Mouse (Mus musculus) heart, postnatal 0 days (tissue): Measurements from ENCODE around the gene Gpsm1. TPM values are rescaled to one million over a fixed set of nuclear protein-coding genes. Genes with fewer than 3 reads are reported as not detected.

Source experiments
- ATAC-seq: fragments of 200-750 bp; cut with Nextera tagmentation; 2 replicates; pipeline ENCODE4 v1.8.0; 2017; ENCODE audit warnings: low read depth, moderate number of reproducible peaks, moderate library complexity; ENCODE audit not compliant: insufficient read depth
- DNase-seq: peaks from one replicate; pipeline ENCODE4 v3.0.0-alpha.2; 2016; ENCODE audit warnings: low spot score
- H3K27ac ChIP-seq: fragments of 300-500 bp; sonication (generic); 2 replicates; pipeline ENCODE4 v1.5.1; 2014; ENCODE audit warnings: low read depth, mild to moderate bottlenecking
- H3K27me3 ChIP-seq: fragments of 300-500 bp; sonication (generic); 2 replicates; pipeline ENCODE4 v1.6.1; 2014; ENCODE audit warnings: low read length, mixed read lengths; ENCODE audit not compliant: control insufficient read depth, insufficient read depth
- H3K36me3 ChIP-seq: fragments of 300-500 bp; sonication (generic); replicated peaks from 2 replicates; pipeline ENCODE4 v1.6.1; 2014; ENCODE audit warnings: low read length, mixed read lengths; ENCODE audit not compliant: control insufficient read depth, insufficient read depth
- H3K4me1 ChIP-seq: fragments of 300-500 bp; sonication (generic); 2 replicates; pipeline ENCODE4 v1.6.1; 2014; ENCODE audit warnings: antibody characterized with exemption; ENCODE audit not compliant: control insufficient read depth, insufficient read depth
- H3K4me2 ChIP-seq: fragments of 300-500 bp; sonication (generic); 2 replicates; pipeline ENCODE4 v1.6.1; 2014; ENCODE audit warnings: low read depth, mild to moderate bottlenecking, low read length, moderate library complexity
- H3K4me3 ChIP-seq: fragments of 300-500 bp; sonication (generic); 2 replicates; pipeline ENCODE4 v1.5.1; 2014; ENCODE audit warnings: low read depth, low read length
- H3K9ac ChIP-seq: fragments of 300-500 bp; sonication (generic); replicated peaks from 2 replicates; pipeline ENCODE4 v1.6.1; 2014; ENCODE audit warnings: low read depth, low read length, mixed read lengths
- H3K9me3 ChIP-seq: fragments of 300-500 bp; sonication (generic); replicated peaks from 2 replicates; pipeline ENCODE4 v1.6.1; 2016; ENCODE audit warnings: low read length; ENCODE audit not compliant: control insufficient read depth
- CTCF ChIP-seq: IDR thresholded peaks from 2 replicates; pipeline ENCODE4 v1.5.1; 2016; ENCODE audit warnings: antibody characterized with exemption, control low read depth, low read depth
- EP300 ChIP-seq: IDR thresholded peaks from 2 replicates; pipeline ENCODE4 v1.6.1; 2016; ENCODE audit warnings: antibody characterized with exemption, low read depth
- WGBS: fragments of 180-500 bp; shearing (Covaris S2); extraction: QIAGEN DNeasy Blood & Tissue Kit; methylation state at CpG from one replicate; pipeline ENCODE4 v1.1.7; 2014; 5-methylcytosine and 5-hydroxymethylcytosine counted together
- polyA plus RNA-seq: library from polyadenylated mRNA; unstranded; fragments of >200 nt; fragmentation: Nextera tagmentation; extraction: Ambion mirVana; gene quantifications from 2 replicates; pipeline ENCODE4 v1.2.1, GENCODE M21; 2015
- total RNA-seq: library from RNA; depleted of rRNA; stranded (reverse); fragments of >200 nt; gene quantifications from 2 replicates; pipeline ENCODE4 v1.2.3, GENCODE M21; 2014; ENCODE audit warnings: low replicate concordance; rRNA removed

Gene Gpsm1
- total RNA-seq (577 and 610 TPM in 2 replicates), polyA plus RNA-seq (146 and 148 TPM in 2 replicates)

DNA sequence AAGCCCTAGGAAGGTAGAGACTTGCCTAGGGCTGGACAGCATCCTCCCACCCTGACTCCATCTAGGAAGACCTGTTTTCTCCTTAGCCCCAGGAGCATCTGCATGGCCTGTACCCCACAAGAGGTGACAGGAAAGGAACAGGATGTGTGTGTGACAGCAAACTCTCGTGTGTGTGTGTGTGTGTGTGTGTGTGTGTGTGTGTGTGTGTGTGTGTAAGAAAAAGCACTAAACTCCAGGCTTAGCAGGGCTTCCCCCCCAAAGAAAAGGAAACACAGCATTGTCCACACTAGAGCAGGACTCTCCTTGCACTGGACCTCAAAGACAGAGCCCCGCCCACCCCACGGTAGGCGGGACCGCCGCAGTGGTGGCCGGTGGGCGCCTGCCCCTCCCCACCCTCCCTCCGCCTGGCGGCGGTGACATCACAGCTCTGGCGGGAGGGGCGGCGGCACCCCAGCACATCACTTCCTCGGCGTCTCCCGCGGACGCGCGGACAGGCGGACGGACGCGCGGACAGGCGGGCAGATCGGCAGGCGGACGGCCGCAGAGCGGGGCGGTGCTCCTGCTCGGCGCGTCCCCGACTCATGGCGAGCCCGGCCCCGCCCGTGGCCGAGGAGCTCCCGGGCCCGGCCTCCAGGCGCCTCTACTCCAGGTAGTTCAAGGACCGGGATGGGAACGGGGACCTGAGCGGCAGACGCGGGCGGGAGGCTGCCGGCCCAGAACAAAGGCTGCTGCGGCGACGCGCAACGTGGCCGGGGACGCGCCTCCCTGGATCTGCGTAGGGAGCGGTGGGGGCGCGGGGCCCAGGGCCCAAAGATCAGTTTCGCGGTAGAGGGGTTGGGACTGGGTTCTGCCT is at the start of gene Gpsm1:
TSS of gene Gpsm1 (plus strand) at position 444 of the 853 bp plus-strand sequence.
- H3K27me3 ChIP-seq = no peaks in the 10 kb centered on the region
- no peak for TF ChIP-seq EP300
- no peak for TF ChIP-seq CTCF
- WGBS = 1% methylated on average over 63 of the region's 66 CpGs
- DNase-seq = peak; percentile 67
- peak within 1 kb of the TSS; percentile 93 for H3K4me3 ChIP-seq
- H3K27ac ChIP-seq = peak within 1 kb of the TSS; percentile 92
- H3K4me1 ChIP-seq = peaks cover 23% of the 10 kb centered on the region
- no peaks in the 10 kb centered on the region for H3K9me3 ChIP-seq
- peak within 1 kb of the TSS; percentile 93 for H3K4me2 ChIP-seq
- no peaks in the 10 kb centered on the region for H3K36me3 ChIP-seq
- peak; percentile 75 for ATAC-seq
- H3K9ac ChIP-seq = peak within 1 kb of the TSS; percentile 91

DNA sequence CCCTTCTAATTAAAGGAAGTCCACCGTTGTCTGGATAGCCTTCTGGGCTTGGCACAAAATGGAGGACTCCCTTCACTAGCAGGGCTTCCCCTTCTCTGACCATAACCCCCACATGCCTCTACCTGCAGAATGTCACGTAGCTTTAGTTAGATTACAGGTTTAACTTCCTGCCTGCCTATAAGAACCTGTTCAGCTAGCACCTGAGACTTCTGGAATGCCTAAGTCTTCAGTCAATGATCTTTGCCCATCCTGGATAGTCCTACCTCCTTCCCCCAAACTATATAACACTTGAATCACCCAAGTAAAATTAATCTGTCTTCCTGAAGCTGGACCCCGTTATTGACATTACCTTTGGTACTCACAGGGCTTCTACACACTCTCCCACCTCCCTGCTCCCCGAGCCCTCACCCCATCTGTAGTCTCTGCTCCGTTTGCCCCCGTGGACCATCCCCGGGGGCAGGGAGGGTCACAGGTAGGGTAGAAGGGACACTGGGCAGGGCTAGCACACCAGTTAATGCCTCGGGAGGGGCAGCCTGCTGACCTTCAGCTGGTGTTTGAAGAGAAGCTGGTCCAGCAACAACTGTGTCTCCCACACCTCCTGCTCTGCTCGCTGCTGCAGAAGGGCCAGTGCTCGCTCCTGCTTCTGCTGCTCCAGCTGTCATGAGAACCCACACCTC is 49.1 kb upstream of the Gpsm1 start:
- no peaks in the 10 kb centered on the region for H3K27me3 ChIP-seq
- DNase-seq = no peak
- no peaks in the 10 kb centered on the region for H3K4me1 ChIP-seq
- TF ChIP-seq CTCF = no peak
- TF ChIP-seq EP300 = no peak
- no peak overlapping the region for H3K27ac ChIP-seq
- H3K9ac ChIP-seq = no peak overlapping the region
- WGBS = 75% methylated on average over 10 of the region's 10 CpGs
- no peak for ATAC-seq
- no peak overlapping the region for H3K4me3 ChIP-seq
- no peak overlapping the region for H3K4me2 ChIP-seq
- no peaks in the 10 kb centered on the region for H3K9me3 ChIP-seq
- no peaks in the 10 kb centered on the region for H3K36me3 ChIP-seq

DNA sequence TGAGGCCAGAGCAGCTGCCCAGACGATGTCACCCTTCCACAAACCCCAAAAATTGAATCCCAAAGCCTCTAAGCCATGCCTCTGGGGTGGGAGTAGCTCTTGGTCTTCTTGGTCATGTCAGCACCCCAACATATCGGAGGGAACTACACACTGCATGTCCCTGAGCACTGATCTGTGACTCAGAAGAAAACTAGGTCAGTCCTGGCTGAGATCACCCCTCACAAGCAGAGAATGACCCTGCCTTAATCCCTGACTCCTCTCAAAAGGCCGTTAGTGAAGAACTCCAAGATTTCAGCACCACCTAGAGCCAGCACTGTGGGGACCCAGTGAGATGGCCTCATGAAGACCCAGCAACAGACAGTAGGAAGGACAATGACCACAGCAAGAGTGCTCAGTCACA is 47.1 kb upstream of the Gpsm1 start:
- Histone ChIP-seq H3K27me3 (no peaks in the 10 kb centered on the region), H3K9me3 (no peaks in the 10 kb centered on the region), H3K4me2 (no peak overlapping the region), H3K27ac (no peak overlapping the region), H3K4me3 (no peak overlapping the region), H3K4me1 (no peaks in the 10 kb centered on the region), H3K36me3 (no peaks in the 10 kb centered on the region), H3K9ac (no peak overlapping the region)
- WGBS = 46% methylated on average over 3 of the region's 3 CpGs
- DNase-seq (no peak), ATAC-seq (no peak)
- no peak for TF ChIP-seq EP300
- TF ChIP-seq CTCF = no peak

DNA sequence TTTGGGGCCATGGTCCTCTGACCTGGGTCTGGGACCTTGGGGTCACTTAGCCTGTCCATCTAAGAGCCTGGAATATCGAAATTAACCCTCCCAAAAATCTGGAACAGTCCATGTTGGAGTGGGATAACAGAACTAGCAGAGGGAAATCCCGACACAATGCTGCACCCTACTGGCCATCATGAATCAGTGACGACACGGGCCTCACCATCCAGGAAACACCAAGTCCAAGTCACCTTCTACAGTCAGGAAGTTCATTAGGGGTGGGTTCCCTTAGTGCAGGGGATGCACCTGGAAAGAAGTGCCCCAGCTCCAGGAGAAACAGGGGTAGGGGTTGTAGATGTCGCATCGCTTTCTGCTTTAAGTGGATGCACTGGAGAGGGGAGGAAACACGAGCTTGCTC is 41.7 kb upstream of the Gpsm1 start:
- WGBS = 22% methylated on average over 7 of the region's 7 CpGs
- Histone ChIP-seq H3K4me1 (no peaks in the 10 kb centered on the region), H3K4me2 (no peak overlapping the region), H3K27ac (no peak overlapping the region), H3K4me3 (no peak overlapping the region), H3K27me3 (no peaks in the 10 kb centered on the region), H3K36me3 (no peaks in the 10 kb centered on the region), H3K9ac (no peak overlapping the region), H3K9me3 (no peaks in the 10 kb centered on the region)
- TF ChIP-seq EP300 = no peak
- peak; percentile 84 for TF ChIP-seq CTCF
- ATAC-seq = peak; percentile 64; the same call in 1 of the 2 replicates
- peak; percentile 52 for DNase-seq

DNA sequence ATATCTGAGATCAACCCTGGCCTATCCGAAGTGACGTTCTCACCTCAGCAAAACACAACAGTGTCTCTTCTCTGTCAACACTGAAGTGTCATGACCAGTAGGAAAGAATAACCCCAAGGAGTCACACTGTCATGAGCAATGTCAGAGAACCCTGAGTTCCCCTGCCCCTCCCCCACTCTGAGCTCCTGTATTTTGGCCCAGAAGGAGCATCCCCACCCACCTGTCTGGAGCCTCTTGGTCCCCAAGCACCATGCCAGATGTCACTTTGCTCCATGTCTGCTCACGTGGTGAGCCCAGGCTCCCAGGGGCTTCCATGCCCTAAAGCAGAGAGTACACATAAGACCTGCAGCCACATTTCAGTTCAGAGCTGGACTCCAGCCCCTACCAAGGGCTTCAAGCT is 35.6 kb upstream of the Gpsm1 start:
- Histone ChIP-seq H3K9me3 (no peaks in the 10 kb centered on the region), H3K27ac (no peak overlapping the region), H3K4me3 (no peak overlapping the region), H3K36me3 (no peaks in the 10 kb centered on the region), H3K27me3 (no peaks in the 10 kb centered on the region), H3K9ac (no peak overlapping the region), H3K4me1 (no peaks in the 10 kb centered on the region), H3K4me2 (no peak overlapping the region)
- no peak for DNase-seq
- no peak for TF ChIP-seq EP300
- no peak for TF ChIP-seq CTCF
- 70% methylated on average over 3 of the region's 3 CpGs for WGBS
- ATAC-seq = no peak
